Mouse (Mus musculus): ENCODE data around the gene Inf2. TPM values are rescaled to one million over a fixed set of nuclear protein-coding genes. Genes with fewer than 3 reads are reported as not detected.
A peak's percentile ranks its signal among the peaks of the same experiment; 100 is the strongest.

The Inf2 gene
- polyA plus RNA-seq, 1 experiment, result 569 TPM

GRCm38 (mm10) chr12:112549287-112549686 lies 39.3 kb upstream of the Inf2 start:
- Histone ChIP-seq H3K36me3 (replicated peaks; ENCODE audit: low read length) (no peaks in the 10 kb centered on the region), H3K9me3 (no peaks in the 10 kb centered on the region), H3K4me3 (replicated peaks) (no peak overlapping the region), H3K4me1 (peaks cover 38% of the 10 kb centered on the region), H3K27me3 (replicated peaks) (peaks cover 33% of the 10 kb centered on the region)
- no peak for TF ChIP-seq FLI1 (IDR thresholded peaks at IDR 0.05; ENCODE audit: low read length)
- no peak for TF ChIP-seq GATA1 (IDR thresholded peaks at IDR 0.05; ENCODE audit: borderline replicate concordance, low read length)

- peaks cover 50% of the 10 kb centered on the region for H3K4me1 ChIP-seq
- peaks cover 41% of the 10 kb centered on the region for H3K27me3 ChIP-seq (replicated peaks)
- no peaks in the 10 kb centered on the region for H3K36me3 ChIP-seq (replicated peaks; ENCODE audit: low read length)
- TF ChIP-seq GATA1 (IDR thresholded peaks at IDR 0.05; ENCODE audit: borderline replicate concordance, low read length), result no peak
- peak overlapping the region; percentile 38 for H3K4me3 ChIP-seq (replicated peaks)
- no peaks in the 10 kb centered on the region for H3K9me3 ChIP-seq
Measured at GRCm38 (mm10) chr12:112551861-112552375, 36.7 kb upstream of the Inf2 start.

- Histone ChIP-seq H3K27me3 (replicated peaks) (peaks cover 44% of the 10 kb centered on the region), H3K4me1 (peaks cover 50% of the 10 kb centered on the region), H3K4me3 (replicated peaks) (no peak overlapping the region), H3K9me3 (no peaks in the 10 kb centered on the region), H3K36me3 (replicated peaks; ENCODE audit: low read length) (no peaks in the 10 kb centered on the region)
- TF ChIP-seq GATA1 (IDR thresholded peaks at IDR 0.05; ENCODE audit: borderline replicate concordance, low read length), result no peak
- no peak for TF ChIP-seq FLI1 (IDR thresholded peaks at IDR 0.05; ENCODE audit: low read length)
Measured at GRCm38 (mm10) chr12:112552520-112552919, 36.1 kb upstream of the Inf2 start.

- H3K36me3 ChIP-seq (replicated peaks; ENCODE audit: low read length), result no peaks in the 10 kb centered on the region
- no peak for TF ChIP-seq FLI1 (IDR thresholded peaks at IDR 0.05; ENCODE audit: low read length)
- no peak for TF ChIP-seq GATA1 (IDR thresholded peaks at IDR 0.05; ENCODE audit: borderline replicate concordance, low read length)
- no peaks in the 10 kb centered on the region for H3K9me3 ChIP-seq
- no peak overlapping the region for H3K4me3 ChIP-seq (replicated peaks)
- peaks cover 55% of the 10 kb centered on the region for H3K27me3 ChIP-seq (replicated peaks)
- H3K4me1 ChIP-seq, result peaks cover 59% of the 10 kb centered on the region
Measured at GRCm38 (mm10) chr12:112554900-112555299, 33.7 kb upstream of the Inf2 start.

- H3K4me1 ChIP-seq, result peaks cover 59% of the 10 kb centered on the region
- H3K27me3 ChIP-seq (replicated peaks), result peaks cover 61% of the 10 kb centered on the region
- H3K4me3 ChIP-seq (replicated peaks), result no peak overlapping the region
- no peaks in the 10 kb centered on the region for H3K36me3 ChIP-seq (replicated peaks; ENCODE audit: low read length)
- H3K9me3 ChIP-seq, result no peaks in the 10 kb centered on the region
- no peak for TF ChIP-seq FLI1 (IDR thresholded peaks at IDR 0.05; ENCODE audit: low read length)
- TF ChIP-seq GATA1 (IDR thresholded peaks at IDR 0.05; ENCODE audit: borderline replicate concordance, low read length), result no peak
Measured at GRCm38 (mm10) chr12:112556531-112557060, 32.0 kb upstream of the Inf2 start.

GRCm38 (mm10) chr12:112557219-112557618 lies 31.4 kb upstream of the Inf2 start:
- H3K4me3 ChIP-seq (replicated peaks), result no peak overlapping the region
- H3K9me3 ChIP-seq, result no peaks in the 10 kb centered on the region
- no peaks in the 10 kb centered on the region for H3K36me3 ChIP-seq (replicated peaks; ENCODE audit: low read length)
- peaks cover 56% of the 10 kb centered on the region for H3K4me1 ChIP-seq
- TF ChIP-seq GATA1 (IDR thresholded peaks at IDR 0.05; ENCODE audit: borderline replicate concordance, low read length) (no peak), FLI1 (IDR thresholded peaks at IDR 0.05; ENCODE audit: low read length) (no peak)
- peaks cover 64% of the 10 kb centered on the region for H3K27me3 ChIP-seq (replicated peaks)

- Histone ChIP-seq H3K36me3 (replicated peaks; ENCODE audit: low read length) (no peaks in the 10 kb centered on the region), H3K27me3 (replicated peaks) (peaks cover 53% of the 10 kb centered on the region), H3K4me3 (replicated peaks) (no peak overlapping the region), H3K9me3 (no peaks in the 10 kb centered on the region), H3K4me1 (peaks cover 39% of the 10 kb centered on the region)
- TF ChIP-seq FLI1 (IDR thresholded peaks at IDR 0.05; ENCODE audit: low read length), result no peak
- TF ChIP-seq GATA1 (IDR thresholded peaks at IDR 0.05; ENCODE audit: borderline replicate concordance, low read length), result no peak
Measured at GRCm38 (mm10) chr12:112559231-112559630, 29.4 kb upstream of the Inf2 start.

- TF ChIP-seq FLI1 (IDR thresholded peaks at IDR 0.05; ENCODE audit: low read length) (no peak), GATA1 (IDR thresholded peaks at IDR 0.05; ENCODE audit: borderline replicate concordance, low read length) (no peak)
- peak overlapping the region; percentile 38 for H3K4me3 ChIP-seq (replicated peaks)
- H3K9me3 ChIP-seq, result no peaks in the 10 kb centered on the region
- peaks cover 49% of the 10 kb centered on the region for H3K27me3 ChIP-seq (replicated peaks)
- no peaks in the 10 kb centered on the region for H3K36me3 ChIP-seq (replicated peaks; ENCODE audit: low read length)
- peaks cover 40% of the 10 kb centered on the region for H3K4me1 ChIP-seq
Measured at GRCm38 (mm10) chr12:112559671-112560070, 28.9 kb upstream of the Inf2 start.

GRCm38 (mm10) chr12:112560176-112560797 lies 28.3 kb upstream of the Inf2 start:
- TF ChIP-seq GATA1 (IDR thresholded peaks at IDR 0.05; ENCODE audit: borderline replicate concordance, low read length) (no peak), FLI1 (IDR thresholded peaks at IDR 0.05; ENCODE audit: low read length) (no peak)
- Histone ChIP-seq H3K9me3 (no peaks in the 10 kb centered on the region), H3K4me3 (replicated peaks) (peak overlapping the region; percentile 38), H3K4me1 (peaks cover 35% of the 10 kb centered on the region), H3K36me3 (replicated peaks; ENCODE audit: low read length) (no peaks in the 10 kb centered on the region), H3K27me3 (replicated peaks) (peaks cover 47% of the 10 kb centered on the region)

- Histone ChIP-seq H3K4me3 (replicated peaks) (no peak overlapping the region), H3K27me3 (replicated peaks) (peaks cover 40% of the 10 kb centered on the region), H3K36me3 (replicated peaks; ENCODE audit: low read length) (no peaks in the 10 kb centered on the region), H3K9me3 (no peaks in the 10 kb centered on the region), H3K4me1 (peaks cover 31% of the 10 kb centered on the region)
- TF ChIP-seq GATA1 (IDR thresholded peaks at IDR 0.05; ENCODE audit: borderline replicate concordance, low read length) (no peak), FLI1 (IDR thresholded peaks at IDR 0.05; ENCODE audit: low read length) (no peak)
Measured at GRCm38 (mm10) chr12:112561163-112561562, 27.4 kb upstream of the Inf2 start.

Data from megakaryocyte, embryonic 14.5 days (primary cell).